Mouse (Mus musculus): ENCODE measurements around the gene Spryd4. TPM values are rescaled to one million over a fixed set of nuclear protein-coding genes. Genes with fewer than 3 reads are reported as not detected.
"Not testable (repeated sequence)": the region's sequence is repeated elsewhere in the genome, so short reads cannot be mapped to it uniquely, and the experiment has no call there.

Spryd4 gene
- total and polyA plus RNA-seq, 3 experiments: 4.4 to 18.8 (median 13.9) TPM

DNA sequence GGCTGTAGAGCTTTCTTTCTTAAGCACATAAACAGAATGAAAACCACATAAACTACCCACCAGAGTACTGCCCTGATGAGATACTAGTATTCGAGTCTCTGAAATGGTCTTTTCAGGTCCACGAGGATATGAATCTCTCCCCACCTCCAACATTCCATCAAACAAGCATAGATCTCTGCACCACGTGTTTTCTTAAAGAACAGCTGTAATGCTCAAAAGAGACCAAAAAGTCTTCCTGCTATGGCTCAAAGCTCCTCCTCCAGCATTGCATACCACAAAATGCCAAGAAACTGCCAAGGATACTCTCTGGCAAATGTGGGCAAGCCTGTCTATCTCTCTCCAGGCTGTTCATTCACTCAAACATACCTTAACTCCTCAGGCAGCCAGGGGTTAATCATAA is 36.3 kb downstream of the Spryd4 start:
- Histone ChIP-seq H3K4me3 (ENCODE audit: low read depth, low read length) (peak overlapping the region; percentile 70; the same call in 1 of the 2 replicates), H3K27me3 (ENCODE audit: insufficient read depth, low read length) (no peaks in the 10 kb centered on the region), H3K36me3 (replicated peaks) (no peaks in the 10 kb centered on the region), H3K4me1 (ENCODE audit: insufficient read depth, low read depth, low read length) (peaks cover 23% of the 10 kb centered on the region), H3K9me3 (replicated peaks) (no peaks in the 10 kb centered on the region)
- DNase-seq (ENCODE audit: low spot score): no peak
- TF ChIP-seq GATA1 (IDR thresholded peaks at IDR 0.05; ENCODE audit: borderline replicate concordance, low read length) (no peak), POLR2AphosphoS5 (IDR thresholded peaks at IDR 0.05; ENCODE audit: insufficient replicate concordance, low read depth, low read length) (no peak), CTCF (IDR thresholded peaks at IDR 0.05; ENCODE audit: low read depth, low read length) (no peak), TAL1 (conservative IDR thresholded peaks at IDR 0.05; ENCODE audit: low read depth, low read length) (no peak), GATA2 (IDR thresholded peaks at IDR 0.05; ENCODE audit: borderline replicate concordance, low read depth, low read length) (no peak)
- no peak for ATAC-seq (ENCODE audit: extremely low read depth, insufficient number of reproducible peaks, low FRiP score, poor library complexity, severe bottlenecking)

DNA sequence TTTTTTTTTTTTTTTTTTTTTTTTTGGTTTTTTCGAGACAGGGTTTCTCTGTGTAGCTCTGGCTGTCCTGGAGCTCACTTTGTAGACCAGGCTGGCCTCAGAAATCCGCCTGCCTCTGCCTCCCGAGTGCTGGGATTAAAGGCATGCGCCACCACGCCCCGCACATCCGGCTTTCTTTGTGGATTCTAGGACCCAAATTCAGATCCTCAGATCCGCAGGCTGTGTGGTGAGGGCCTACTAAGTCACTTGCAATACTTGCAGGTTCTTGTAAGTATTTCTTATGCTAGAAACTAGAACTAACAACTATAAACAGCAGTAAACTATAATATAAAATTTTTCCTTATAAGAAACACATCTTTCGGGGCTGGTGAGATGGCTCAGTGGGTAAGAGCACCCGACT is 40.3 kb downstream of the Spryd4 start:
- H3K9me3 ChIP-seq (replicated peaks); H3K36me3 ChIP-seq (replicated peaks); DNase-seq (ENCODE audit: low spot score); ATAC-seq (ENCODE audit: extremely low read depth, insufficient number of reproducible peaks, low FRiP score, poor library complexity, severe bottlenecking); H3K4me3 ChIP-seq (ENCODE audit: low read depth, low read length); H3K27me3 ChIP-seq (ENCODE audit: insufficient read depth, low read length): not testable (repeated sequence)
- H3K4me1 ChIP-seq (ENCODE audit: insufficient read depth, low read depth, low read length): peaks cover 12% of the 10 kb centered on the region

DNA sequence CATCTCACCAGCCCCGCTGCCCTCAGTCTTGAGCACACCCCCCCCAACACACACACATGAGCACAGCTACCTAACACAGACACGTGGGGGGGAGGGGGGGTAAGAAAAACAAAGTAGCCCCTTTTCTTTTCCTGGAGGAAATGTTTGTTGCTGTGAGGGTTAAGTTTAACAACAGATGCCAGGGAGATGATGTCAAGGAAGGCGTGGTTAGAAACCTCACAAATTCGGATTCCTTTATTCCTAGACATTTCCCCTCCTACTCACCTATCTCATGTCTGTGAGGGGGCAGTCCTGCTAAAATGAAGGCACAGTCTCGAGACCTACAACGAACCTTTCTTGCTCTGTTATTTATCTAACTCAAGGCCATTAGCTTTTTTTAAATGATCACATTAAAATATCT is 44.5 kb downstream of the Spryd4 start:
- DNase-seq (ENCODE audit: low spot score) (no peak), ATAC-seq (ENCODE audit: extremely low read depth, insufficient number of reproducible peaks, low FRiP score, poor library complexity, severe bottlenecking) (no peak)
- Histone ChIP-seq H3K27me3 (ENCODE audit: insufficient read depth, low read length) (no peaks in the 10 kb centered on the region), H3K9me3 (replicated peaks) (no peaks in the 10 kb centered on the region), H3K36me3 (replicated peaks) (peaks cover 6% of the 10 kb centered on the region), H3K4me3 (ENCODE audit: low read depth, low read length) (no peak overlapping the region), H3K4me1 (ENCODE audit: insufficient read depth, low read depth, low read length) (0 out of 2 replicates have a peak, but pooled peaks cover 3% of the 10 kb centered on the region)
- TF ChIP-seq CTCF (IDR thresholded peaks at IDR 0.05; ENCODE audit: low read depth, low read length) (no peak), GATA1 (IDR thresholded peaks at IDR 0.05; ENCODE audit: borderline replicate concordance, low read length) (no peak), TAL1 (conservative IDR thresholded peaks at IDR 0.05; ENCODE audit: low read depth, low read length) (no peak), POLR2AphosphoS5 (IDR thresholded peaks at IDR 0.05; ENCODE audit: insufficient replicate concordance, low read depth, low read length) (no peak), GATA2 (IDR thresholded peaks at IDR 0.05; ENCODE audit: borderline replicate concordance, low read depth, low read length) (no peak)

DNA sequence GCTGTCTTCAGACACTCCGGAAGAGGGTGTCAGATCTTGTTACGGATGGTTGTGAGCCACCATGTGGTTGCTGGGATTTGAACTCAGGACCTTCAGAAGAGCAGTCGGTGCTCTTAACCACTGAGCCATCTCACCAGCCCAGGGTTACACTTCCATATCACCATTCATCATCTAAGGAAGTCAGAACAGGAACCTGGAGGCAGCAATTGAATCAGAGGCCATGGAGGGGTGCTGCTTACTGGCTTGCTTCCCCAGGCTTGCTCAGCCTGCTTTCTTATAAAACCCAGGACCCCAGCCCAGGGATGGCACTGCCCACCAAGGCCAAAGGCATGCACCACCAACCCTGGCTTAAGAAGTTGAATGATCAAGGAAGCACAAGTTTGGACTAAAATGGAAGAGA is 45.9 kb downstream of the Spryd4 start:
- not testable (repeated sequence) for H3K9me3 ChIP-seq (replicated peaks); H3K4me1 ChIP-seq (ENCODE audit: insufficient read depth, low read depth, low read length); ATAC-seq (ENCODE audit: extremely low read depth, insufficient number of reproducible peaks, low FRiP score, poor library complexity, severe bottlenecking); DNase-seq (ENCODE audit: low spot score); H3K27me3 ChIP-seq (ENCODE audit: insufficient read depth, low read length); H3K4me3 ChIP-seq (ENCODE audit: low read depth, low read length); H3K36me3 ChIP-seq (replicated peaks)

Other genes starting within 250 kb of the Spryd4 start
Only the 20 nearest of the 23 such genes appear.
- gene Prim1, start 196.6 kb downstream of the Spryd4 start, total RNA-seq (2014; fragmentation: Nextera tagmentation): 83.3 and 97.0 TPM in 2 replicates
- 134 TPM in 2 replicates for gene Prim1, start 196.6 kb downstream of the Spryd4 start, total RNA-seq (2017)
- 3.7 and 5.8 TPM in 2 replicates for gene Prim1, start 196.6 kb downstream of the Spryd4 start, polyA plus RNA-seq (2012)
- gene Naca, start 176.2 kb downstream of the Spryd4 start, total RNA-seq (2014; fragmentation: Nextera tagmentation): 544 and 609 TPM in 2 replicates
- 1,963 and 1,995 TPM in 2 replicates for gene Naca, start 176.2 kb downstream of the Spryd4 start, total RNA-seq (2017)
- gene Naca, start 176.2 kb downstream of the Spryd4 start, polyA plus RNA-seq (2012): 99.4 and 167 TPM in 2 replicates
- gene Ptges3, start 152.9 kb downstream of the Spryd4 start, total RNA-seq (2014; fragmentation: Nextera tagmentation): 209 and 228 TPM in 2 replicates
- gene Ptges3, start 152.9 kb downstream of the Spryd4 start, total RNA-seq (2017): 269 and 315 TPM in 2 replicates
- 268 and 269 TPM in 2 replicates for gene Ptges3, start 152.9 kb downstream of the Spryd4 start, polyA plus RNA-seq (2012)
- gene Atp5b, start 128.5 kb downstream of the Spryd4 start, total RNA-seq (2014; fragmentation: Nextera tagmentation): 2,076 and 2,077 TPM in 2 replicates
- 2,841 and 2,974 TPM in 2 replicates for gene Atp5b, start 128.5 kb downstream of the Spryd4 start, total RNA-seq (2017)
- 1,412 and 1,783 TPM in 2 replicates for gene Atp5b, start 128.5 kb downstream of the Spryd4 start, polyA plus RNA-seq (2012)
- gene Baz2a, start 120.2 kb downstream of the Spryd4 start, total RNA-seq (2014; fragmentation: Nextera tagmentation): 102 and 116 TPM in 2 replicates
- 14.8 and 16.6 TPM in 2 replicates for gene Baz2a, start 120.2 kb downstream of the Spryd4 start, total RNA-seq (2017)
- gene Baz2a, start 120.2 kb downstream of the Spryd4 start, polyA plus RNA-seq (2012): 24.8 and 34.7 TPM in 2 replicates
- gene Rbms2, start 31.5 kb downstream of the Spryd4 start, total RNA-seq (2014; fragmentation: Nextera tagmentation): 28.1 and 32.1 TPM in 2 replicates
- gene Rbms2, start 31.5 kb downstream of the Spryd4 start, total RNA-seq (2017): 7.1 and 8.3 TPM in 2 replicates
- gene Rbms2, start 31.5 kb downstream of the Spryd4 start, polyA plus RNA-seq (2012): 9.3 and 11.3 TPM in 2 replicates
- 10.7 and 15.0 TPM in 2 replicates for gene Gls2, start 17.4 kb downstream of the Spryd4 start, total RNA-seq (2014; fragmentation: Nextera tagmentation)
- 4.0 and 5.3 TPM in 2 replicates for gene Gls2, start 17.4 kb downstream of the Spryd4 start, total RNA-seq (2017)
- gene Gls2, start 17.4 kb downstream of the Spryd4 start, polyA plus RNA-seq (2012): 11.1 and 14.6 TPM in 2 replicates
- gene Mip, start 14.0 kb upstream of the Spryd4 start, total RNA-seq (2014; fragmentation: Nextera tagmentation): not detected in 2 replicates
- gene Mip, start 14.0 kb upstream of the Spryd4 start, total RNA-seq (2017): 0.05 TPM in 1 of 2 replicates, not detected in the other
- 0.02 TPM in 1 of 2 replicates, not detected in the other for gene Mip, start 14.0 kb upstream of the Spryd4 start, polyA plus RNA-seq (2012)
- 28.1 and 32.6 TPM in 2 replicates for gene Timeless, start 20.3 kb upstream of the Spryd4 start, total RNA-seq (2014; fragmentation: Nextera tagmentation)
- gene Timeless, start 20.3 kb upstream of the Spryd4 start, total RNA-seq (2017): 43.8 and 61.4 TPM in 2 replicates
- 44.2 and 46.7 TPM in 2 replicates for gene Timeless, start 20.3 kb upstream of the Spryd4 start, polyA plus RNA-seq (2012)
- not detected in 2 replicates for gene Apon, start 42.3 kb upstream of the Spryd4 start, total RNA-seq (2014; fragmentation: Nextera tagmentation)
- 0.17 and 0.27 TPM in 2 replicates for gene Apon, start 42.3 kb upstream of the Spryd4 start, total RNA-seq (2017)
- 0.04 TPM in 1 of 2 replicates, not detected in the other for gene Apon, start 42.3 kb upstream of the Spryd4 start, polyA plus RNA-seq (2012)
- gene Apof, start 56.9 kb upstream of the Spryd4 start, total RNA-seq (2014; fragmentation: Nextera tagmentation): not detected in 2 replicates
- 0.12 and 0.16 TPM in 2 replicates for gene Apof, start 56.9 kb upstream of the Spryd4 start, total RNA-seq (2017)
- gene Apof, start 56.9 kb upstream of the Spryd4 start, polyA plus RNA-seq (2012): not detected in 2 replicates
- gene Stat2, start 58.8 kb upstream of the Spryd4 start, total RNA-seq (2014; fragmentation: Nextera tagmentation): 23.3 and 24.5 TPM in 2 replicates
- gene Stat2, start 58.8 kb upstream of the Spryd4 start, total RNA-seq (2017): 15.0 and 16.7 TPM in 2 replicates
- gene Stat2, start 58.8 kb upstream of the Spryd4 start, polyA plus RNA-seq (2012): 10.0 and 10.7 TPM in 2 replicates
- gene Il23a, start 86.9 kb upstream of the Spryd4 start, total RNA-seq (2014; fragmentation: Nextera tagmentation): not detected in 2 replicates
- 0.16 TPM in 1 of 2 replicates, not detected in the other for gene Il23a, start 86.9 kb upstream of the Spryd4 start, total RNA-seq (2017)
- 0.03 TPM in 1 of 2 replicates, not detected in the other for gene Il23a, start 86.9 kb upstream of the Spryd4 start, polyA plus RNA-seq (2012)
- gene Pan2, start 91.5 kb upstream of the Spryd4 start, total RNA-seq (2014; fragmentation: Nextera tagmentation): 23.2 and 30.2 TPM in 2 replicates
- gene Pan2, start 91.5 kb upstream of the Spryd4 start, total RNA-seq (2017): 13.8 TPM in 2 replicates
- 3.4 and 3.6 TPM in 2 replicates for gene Pan2, start 91.5 kb upstream of the Spryd4 start, polyA plus RNA-seq (2012)
- gene Cnpy2, start 110.7 kb upstream of the Spryd4 start, total RNA-seq (2014; fragmentation: Nextera tagmentation): 57.9 and 91.2 TPM in 2 replicates
- 74.0 and 77.3 TPM in 2 replicates for gene Cnpy2, start 110.7 kb upstream of the Spryd4 start, total RNA-seq (2017)
- gene Cnpy2, start 110.7 kb upstream of the Spryd4 start, polyA plus RNA-seq (2012): 60.5 and 74.4 TPM in 2 replicates
- 323 and 337 TPM in 2 replicates for gene Cs, start 125.9 kb upstream of the Spryd4 start, total RNA-seq (2014; fragmentation: Nextera tagmentation)
- gene Cs, start 125.9 kb upstream of the Spryd4 start, total RNA-seq (2017): 175 and 181 TPM in 2 replicates
- gene Cs, start 125.9 kb upstream of the Spryd4 start, polyA plus RNA-seq (2012): 21.6 and 56.6 TPM in 2 replicates
- gene Coq10a, start 157.2 kb upstream of the Spryd4 start, total RNA-seq (2014; fragmentation: Nextera tagmentation): 28.8 and 29.8 TPM in 2 replicates
- 24.9 and 27.4 TPM in 2 replicates for gene Coq10a, start 157.2 kb upstream of the Spryd4 start, total RNA-seq (2017)
- gene Coq10a, start 157.2 kb upstream of the Spryd4 start, polyA plus RNA-seq (2012): 7.3 and 8.7 TPM in 2 replicates
- gene Ankrd52, start 165.3 kb upstream of the Spryd4 start, total RNA-seq (2014; fragmentation: Nextera tagmentation): 72.9 and 80.4 TPM in 2 replicates
- 5.9 and 6.6 TPM in 2 replicates for gene Ankrd52, start 165.3 kb upstream of the Spryd4 start, total RNA-seq (2017)
- gene Ankrd52, start 165.3 kb upstream of the Spryd4 start, polyA plus RNA-seq (2012): 68.3 and 75.9 TPM in 2 replicates
- not detected in 2 replicates for gene Slc39a5, start 189.4 kb upstream of the Spryd4 start, total RNA-seq (2014; fragmentation: Nextera tagmentation)
- gene Slc39a5, start 189.4 kb upstream of the Spryd4 start, total RNA-seq (2017): not detected in 2 replicates
- gene Slc39a5, start 189.4 kb upstream of the Spryd4 start, polyA plus RNA-seq (2012): not detected in 2 replicates
- 121 and 148 TPM in 2 replicates for gene Nabp2, start 199.7 kb upstream of the Spryd4 start, total RNA-seq (2014; fragmentation: Nextera tagmentation)
- gene Nabp2, start 199.7 kb upstream of the Spryd4 start, total RNA-seq (2017): 34.2 and 37.3 TPM in 2 replicates
- gene Nabp2, start 199.7 kb upstream of the Spryd4 start, polyA plus RNA-seq (2012): 152 and 197 TPM in 2 replicates